Mouse (Mus musculus) testis, postnatal 10 days (tissue): Measurements from ENCODE around the gene Depdc1b.

Experiments
- DNase-seq: peaks from one replicate; pipeline ENCODE4 v3.0.0; 2021; ENCODE audit warnings: low spot score

The Depdc1b gene

DNA sequence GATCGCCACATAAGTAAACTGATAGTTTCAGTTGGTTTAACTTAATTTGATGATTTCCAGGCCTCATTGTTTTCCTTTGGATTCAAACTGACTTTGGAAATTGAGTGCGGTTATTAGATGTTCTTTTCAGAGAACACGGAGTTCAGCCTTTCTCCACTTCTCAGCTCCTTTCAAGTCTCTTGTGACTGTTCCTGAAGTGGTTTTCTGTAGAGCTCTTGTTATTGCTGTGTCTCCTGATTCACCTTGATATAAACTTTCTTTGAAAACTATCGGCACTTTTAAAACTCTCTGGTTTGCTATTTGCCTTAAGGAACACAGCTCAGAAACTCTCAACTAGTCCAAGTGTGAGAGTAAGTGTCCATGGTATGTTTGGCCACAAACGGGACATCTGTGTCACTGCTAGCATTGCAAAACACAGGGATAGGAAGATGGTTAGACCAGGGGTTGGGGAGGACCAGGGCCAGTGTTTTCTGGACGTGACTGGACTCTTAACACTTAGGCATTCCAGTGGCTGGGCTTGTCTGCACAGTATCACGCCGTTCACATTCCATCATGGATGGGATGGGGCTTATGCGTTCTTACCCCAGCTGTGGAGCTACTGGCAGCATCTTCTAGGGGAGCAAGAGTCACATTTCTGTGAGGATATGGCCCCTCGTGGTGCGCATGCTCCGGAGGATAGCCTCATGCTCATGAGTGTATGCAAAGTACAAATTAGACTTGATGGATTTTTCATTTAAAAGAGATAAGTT lies 38.8 kb downstream of the Depdc1b start:
- no peak for DNase-seq

DNA sequence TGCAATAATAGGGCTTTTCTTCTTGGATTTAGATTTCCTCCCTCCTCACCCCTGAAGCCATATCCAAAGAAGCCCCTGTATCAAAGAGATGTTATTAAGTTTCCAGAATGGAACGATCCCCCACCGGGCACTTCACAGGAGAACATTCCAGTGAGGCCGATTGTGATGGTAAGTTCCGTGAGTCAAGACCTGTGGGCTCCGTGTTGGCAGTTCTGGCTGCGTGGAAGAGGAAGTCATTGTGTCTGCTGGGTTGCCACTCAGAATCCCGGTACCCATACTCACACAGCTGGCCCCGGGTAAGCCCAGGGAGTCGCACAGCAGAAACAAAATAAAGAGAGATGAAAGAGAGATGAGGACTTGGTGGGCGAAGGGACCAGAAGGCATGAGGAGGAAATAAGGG lies 41.2 kb downstream of the Depdc1b start:
- no peak for DNase-seq

DNA sequence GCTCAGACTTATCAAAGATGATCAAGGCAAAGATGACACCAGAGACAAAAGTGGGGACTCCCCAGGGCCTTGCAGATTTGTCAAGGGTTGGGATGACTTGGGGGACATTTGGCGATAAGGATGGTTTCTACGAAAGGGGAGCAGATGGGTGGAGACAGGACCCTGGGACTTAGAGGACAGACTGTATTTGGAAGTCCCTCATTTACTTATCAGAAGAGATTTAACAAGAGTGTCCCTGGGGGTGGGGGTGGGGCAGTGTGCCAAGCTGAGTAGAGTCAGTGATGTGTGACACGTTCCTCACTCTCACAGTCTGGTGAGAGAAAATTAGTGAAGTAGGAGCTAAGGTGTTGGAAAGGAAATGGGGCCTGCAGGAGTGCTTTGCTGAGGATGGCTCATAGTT lies 42.1 kb downstream of the Depdc1b start:
- DNase-seq = no peak

DNA sequence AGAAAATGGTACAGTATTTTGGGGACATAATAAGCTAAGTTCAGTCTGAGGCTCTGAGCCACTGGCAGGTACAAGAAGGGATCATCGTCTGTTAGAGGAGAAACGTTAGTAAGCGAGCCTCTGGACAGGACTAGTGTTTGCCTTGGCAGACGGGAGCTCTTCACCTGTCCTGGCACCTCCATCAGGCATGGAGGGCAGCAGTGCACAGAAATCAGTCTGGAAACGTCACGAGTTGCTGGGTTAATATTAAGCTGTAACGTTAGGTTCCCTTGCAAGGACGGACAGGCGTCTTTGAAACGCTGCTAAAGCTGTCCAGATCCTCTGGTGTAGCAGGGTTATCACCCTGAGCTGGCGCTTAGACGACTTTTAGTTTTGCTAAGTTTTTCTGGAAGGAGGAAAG lies 51.4 kb downstream of the Depdc1b start:
- DNase-seq = no peak

DNA sequence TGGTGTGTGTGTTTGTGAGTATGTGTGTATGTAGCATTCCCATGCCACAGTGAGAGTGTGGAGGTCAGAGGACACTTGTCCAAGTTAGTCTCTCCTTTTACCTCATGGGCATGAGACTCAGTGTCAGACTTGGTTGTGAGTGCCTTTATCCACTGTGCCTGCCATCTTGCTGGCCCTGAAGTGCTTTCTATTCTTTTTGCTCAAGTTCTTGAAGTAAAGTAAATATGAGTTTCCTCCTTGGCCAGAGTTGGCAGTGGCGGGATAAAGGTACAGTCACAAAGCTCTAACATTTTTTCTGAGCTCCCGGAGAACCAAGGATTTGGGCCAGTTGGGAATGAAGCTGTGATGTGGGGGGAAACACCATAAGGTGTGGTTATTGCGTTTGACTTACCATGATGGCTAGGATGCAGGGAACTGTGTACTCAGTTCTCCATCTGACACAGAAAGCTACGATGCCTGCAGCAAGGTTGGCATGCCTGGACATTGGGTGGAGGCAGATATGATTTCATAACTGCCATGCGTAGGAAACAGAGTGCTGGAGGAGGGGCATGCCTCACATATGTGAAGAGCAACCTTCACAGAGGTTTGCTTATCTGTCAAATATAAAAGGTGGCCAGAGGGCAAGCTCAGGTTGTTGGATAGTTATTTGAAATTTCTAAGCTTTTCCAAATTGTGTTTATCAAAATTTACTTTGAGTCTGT lies 54.3 kb downstream of the Depdc1b start:
- DNase-seq = no peak

DNA sequence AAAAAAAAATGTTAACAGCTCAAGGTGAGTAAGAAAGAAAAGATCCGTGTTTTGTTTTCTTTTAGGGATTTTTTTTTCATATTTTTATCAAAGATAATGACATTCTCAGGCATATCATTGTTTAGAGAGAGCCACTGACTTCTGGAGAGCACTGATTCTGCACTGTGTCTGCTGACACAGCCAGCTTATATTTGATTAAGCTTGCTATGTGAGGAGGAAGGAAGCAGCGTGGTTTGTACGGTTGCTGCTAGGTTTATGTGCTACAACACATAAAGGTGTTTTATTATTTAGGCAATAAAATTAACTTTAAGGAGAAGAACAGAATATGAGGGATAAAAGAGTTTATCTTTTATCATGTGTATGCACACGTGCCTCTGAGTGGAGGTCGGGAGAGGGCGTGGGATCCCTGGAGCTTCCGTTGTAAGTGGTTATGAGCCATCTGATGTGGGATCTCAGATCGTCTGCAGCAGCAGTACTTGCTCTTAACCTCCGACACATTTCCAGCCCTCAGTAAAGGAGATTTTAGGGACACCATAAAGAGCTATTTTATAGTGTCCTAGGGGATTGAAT lies 55.3 kb downstream of the Depdc1b start:
- no peak for DNase-seq

DNA sequence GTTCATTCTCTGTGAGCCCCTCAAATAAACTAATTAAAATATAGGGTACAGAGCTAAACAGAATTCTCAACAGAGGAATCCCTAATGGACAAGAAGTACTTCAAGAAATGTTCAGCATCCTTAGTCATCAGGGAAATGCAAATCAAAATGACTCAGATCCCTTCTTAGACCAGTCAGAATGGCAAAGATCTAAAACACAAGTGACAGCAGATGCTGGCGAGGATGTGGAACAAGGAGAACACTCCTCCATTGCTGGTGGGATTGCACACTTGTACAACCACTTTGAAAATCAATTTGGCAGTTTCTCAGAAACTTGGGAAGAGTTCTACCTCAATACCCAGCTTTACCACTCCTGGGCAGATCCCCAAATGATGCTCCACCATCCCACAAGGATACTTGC lies 57.1 kb downstream of the Depdc1b start:
- DNase-seq = no peak

DNA sequence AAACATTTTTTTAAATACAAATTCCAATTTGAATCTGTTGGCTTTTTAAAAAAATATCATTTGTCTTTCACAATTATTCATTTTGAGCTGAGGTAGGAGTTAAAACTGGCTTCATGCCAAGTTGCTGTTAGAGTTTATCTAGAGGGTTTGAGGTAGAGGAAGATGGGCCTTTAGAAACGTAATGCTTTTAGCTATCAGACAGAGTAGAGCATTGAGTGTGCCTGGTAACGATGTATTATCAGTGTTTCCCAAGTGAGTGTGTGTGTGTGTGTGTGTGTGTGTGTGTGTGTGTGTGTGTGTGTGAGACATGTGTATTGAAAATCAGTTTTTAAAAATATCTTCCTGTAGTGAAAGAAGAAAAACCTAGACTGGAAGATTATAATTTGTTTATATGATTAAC lies 60.5 kb downstream of the Depdc1b start:
- DNase-seq = no peak

DNA sequence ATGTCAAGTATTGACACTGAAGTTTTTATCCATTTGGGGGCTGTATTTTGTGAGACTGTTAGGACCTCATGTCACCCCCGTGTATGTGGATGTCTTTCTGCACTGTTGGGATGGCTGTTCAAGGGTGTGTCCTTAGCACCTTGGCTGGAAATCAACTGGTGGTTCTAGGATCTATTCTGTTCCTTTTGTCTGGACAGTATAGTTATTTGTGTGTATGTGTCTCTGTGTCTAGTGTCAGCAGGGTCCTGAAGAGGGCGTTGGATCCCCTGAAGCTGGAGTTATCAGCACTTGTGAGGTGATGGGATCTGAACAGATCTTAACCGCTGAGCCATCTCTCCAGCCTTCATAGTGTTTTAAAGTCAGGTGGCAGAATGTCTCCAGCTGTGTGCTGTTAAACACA lies 65.0 kb downstream of the Depdc1b start:
- DNase-seq = no peak

DNA sequence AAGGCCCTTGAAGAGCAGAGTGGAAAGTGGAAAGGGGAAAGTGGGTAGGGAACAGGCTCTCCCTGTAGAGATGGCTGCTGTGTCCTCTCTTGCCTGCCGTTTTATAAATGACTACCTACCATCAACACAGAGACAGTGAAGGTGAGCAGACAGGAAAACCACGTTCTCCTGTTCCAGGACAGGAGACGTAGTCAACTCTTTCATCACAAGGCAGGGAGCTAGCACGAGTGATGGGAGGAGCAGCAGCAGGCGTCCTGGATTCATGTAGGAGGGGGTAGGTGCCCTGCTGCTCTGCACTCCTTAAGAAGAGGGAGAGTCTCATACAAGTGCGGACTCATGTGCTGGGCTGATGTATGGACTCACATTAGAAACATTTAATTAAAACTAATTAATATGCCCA lies 66.9 kb downstream of the Depdc1b start:
- no peak for DNase-seq

DNA sequence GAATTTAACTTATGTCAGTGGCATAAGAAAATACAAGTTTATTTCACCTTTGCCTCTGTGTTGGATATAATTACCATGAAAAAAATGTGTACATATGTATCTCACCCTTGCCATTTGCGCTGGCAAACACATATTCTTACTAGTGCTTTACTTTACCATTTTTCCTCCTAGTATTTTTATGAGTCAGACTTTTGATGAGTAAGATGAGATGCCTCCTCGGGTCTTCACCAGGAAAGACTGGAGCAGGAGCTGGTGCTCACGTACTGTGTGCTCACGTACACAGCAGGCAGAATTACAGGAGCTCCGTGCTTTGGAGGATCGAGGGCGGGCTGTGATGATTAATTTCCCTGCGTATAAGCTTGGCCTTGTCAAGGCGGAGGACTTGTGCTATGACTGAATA lies 69.9 kb downstream of the Depdc1b start:
- no peak for DNase-seq

DNA sequence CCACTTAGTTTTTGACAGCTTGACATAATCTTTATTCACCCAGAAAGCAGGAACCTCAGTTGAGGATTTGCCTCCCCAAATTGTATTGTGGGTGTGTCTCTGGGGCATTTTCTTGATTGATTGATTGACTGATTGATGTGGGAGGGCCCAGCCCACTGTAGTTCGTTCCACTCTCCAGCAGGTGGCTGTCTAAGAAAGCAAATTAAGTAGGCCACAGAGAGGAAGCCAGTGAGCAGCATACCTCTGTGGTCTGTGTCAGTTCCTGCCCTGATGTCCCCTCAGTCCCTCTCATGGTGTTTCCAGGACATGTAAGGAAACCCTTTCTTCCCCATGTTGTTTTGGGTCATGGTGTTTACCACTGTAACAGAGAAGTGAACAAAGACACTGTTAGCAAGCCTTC lies 74.4 kb downstream of the Depdc1b start:
- DNase-seq = peak; percentile 47

DNA sequence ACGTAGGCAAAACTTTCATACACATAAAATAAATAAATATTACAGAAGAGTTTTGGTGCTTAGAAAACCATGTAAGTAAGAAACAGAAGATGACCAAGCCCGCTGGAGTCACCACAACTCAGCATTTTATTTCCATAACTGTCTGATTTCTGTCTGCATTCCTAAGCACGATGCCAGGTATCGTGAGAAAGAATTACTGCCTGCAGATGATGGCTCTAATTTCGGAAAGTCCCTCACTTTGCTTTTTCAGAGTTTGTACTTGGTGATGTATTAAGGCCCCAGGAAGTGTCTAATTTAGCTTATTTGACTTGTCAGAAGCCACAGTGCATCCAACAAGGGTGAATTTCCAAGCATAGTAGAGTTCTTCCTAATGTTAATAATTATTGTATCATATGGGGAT lies 87.1 kb downstream of the Depdc1b start:
- DNase-seq = no peak

DNA sequence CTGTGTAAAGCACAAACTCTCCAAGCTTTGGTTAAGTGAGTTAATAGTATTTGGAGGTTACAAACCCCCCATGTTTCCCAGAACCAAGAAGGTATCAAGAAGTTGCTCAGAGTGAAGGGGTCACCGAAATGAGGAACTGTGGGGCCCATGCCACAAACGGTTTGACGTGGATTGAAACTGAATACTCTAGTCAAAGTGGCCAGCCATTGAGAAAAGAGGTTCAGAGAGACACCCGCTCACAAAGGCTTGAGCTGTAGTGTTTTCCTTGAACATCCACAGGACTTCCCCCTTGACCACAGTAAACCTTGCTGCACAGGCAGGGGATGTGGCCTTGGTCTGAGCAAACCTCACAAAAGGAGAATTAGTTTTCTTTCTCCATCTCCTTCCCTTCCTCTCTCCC lies 88.2 kb downstream of the Depdc1b start:
- no peak for DNase-seq

DNA sequence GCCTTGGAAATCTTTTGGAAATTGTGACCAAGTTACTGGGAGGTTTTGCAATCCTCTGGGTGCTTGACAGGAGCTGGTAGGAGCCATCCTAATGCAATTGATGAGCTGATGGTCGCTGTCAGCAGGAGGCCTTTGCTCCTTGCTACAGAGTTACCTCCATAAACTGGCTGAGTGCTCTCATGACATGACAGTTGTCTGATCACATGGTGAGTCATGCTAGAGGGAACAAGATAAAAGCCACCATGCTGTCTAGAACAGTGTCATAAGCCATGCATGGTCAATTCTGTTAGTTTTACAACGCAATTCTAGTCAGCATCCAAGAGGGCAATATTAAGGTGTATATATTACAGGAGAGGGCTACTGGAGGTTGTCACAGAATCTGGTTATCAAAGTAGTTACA lies 99.3 kb downstream of the Depdc1b start:
- DNase-seq = no peak

DNA sequence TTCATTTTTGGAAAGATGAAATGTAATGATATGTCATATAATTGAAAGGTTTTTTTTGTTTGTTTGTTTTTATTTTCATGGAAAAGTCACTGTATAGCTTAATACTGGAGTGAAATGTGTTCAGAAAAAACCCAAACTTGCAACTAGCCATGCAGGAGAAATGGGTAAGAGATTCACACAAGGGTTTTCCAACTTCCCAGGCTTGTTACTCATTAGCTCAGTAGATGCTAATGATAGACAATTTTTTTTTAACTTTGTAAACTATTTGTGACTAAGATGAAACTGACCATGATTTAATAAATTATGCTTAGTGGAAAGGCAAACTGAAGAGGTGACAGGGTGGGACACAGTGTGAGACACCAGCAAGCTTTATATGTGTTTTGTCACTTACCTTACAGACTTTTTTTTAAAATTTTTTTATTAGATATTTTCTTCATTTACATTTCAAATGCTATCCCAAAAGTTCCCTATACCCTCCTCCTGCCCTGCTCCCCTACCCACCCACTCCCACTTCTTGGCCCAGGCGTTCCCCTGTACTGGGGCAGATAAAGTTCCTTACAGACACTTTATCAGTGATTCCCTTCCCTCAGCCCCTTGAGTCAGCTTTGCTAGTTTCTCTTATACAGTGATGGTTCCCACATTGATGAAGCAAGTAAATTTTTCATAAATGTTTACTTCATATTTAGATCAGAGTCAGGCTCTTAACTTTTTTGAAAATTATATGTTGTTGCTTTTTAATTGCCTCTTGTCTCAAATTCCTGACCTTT lies 102.8 kb downstream of the Depdc1b start:
- DNase-seq = no peak

DNA sequence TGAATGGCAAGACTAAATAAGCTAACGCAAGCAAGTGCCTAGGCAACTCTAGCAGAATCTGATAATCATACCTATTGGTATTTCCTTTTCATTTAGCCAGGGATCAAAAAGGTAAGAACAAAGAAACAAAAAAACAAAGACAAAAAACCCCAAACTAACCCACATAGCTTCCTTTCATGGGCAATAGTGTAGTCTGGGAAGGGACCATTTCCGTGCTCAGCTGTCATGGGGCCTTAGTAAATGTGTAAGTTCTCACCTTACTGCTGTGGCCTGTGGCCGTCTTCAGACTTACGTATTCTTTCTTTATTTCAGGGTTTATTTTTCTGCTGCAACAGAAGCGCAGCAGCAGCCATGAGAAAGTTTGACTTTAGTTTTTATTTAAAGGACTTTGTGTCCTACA lies 110.2 kb downstream of the Depdc1b start:
- no peak for DNase-seq

DNA sequence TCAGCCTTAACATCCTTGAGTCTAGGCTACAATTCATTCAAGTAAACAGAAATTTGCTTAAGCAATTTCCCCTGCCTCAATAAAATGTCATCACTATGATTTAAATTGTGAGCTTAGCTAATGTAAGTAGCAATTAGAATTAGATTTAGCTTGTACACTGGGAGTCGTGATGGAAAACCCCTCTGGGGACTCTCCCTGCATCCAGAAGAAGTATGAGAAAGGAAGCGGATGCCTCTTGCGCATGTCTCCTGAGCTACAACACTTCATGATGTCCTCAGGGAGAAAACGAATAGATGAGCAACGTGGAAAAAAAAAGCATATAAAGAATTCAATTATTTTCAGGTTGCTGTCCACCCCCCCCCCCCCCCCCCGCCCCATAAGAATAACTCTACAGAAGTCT lies 112.7 kb downstream of the Depdc1b start:
- no peak for DNase-seq

DNA sequence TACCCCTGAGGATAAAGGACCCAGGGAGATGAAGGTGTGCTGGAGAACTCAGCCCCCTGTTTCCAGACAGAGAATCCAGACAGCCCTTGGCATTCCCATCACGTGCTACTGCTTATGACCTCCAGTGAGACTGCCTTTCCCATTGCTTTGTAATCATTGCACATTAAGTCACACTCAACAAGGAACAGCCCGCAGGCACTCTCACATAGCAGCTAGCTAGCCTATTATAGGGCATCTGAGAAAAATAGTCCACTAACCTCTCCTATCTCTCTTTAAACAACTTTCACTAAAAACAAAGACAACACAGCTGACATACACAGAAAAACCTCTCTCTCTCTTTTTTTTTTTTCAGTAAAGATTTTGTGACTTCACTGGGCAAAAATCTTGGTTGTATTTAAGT lies 113.5 kb downstream of the Depdc1b start:
- no peak for DNase-seq

DNA sequence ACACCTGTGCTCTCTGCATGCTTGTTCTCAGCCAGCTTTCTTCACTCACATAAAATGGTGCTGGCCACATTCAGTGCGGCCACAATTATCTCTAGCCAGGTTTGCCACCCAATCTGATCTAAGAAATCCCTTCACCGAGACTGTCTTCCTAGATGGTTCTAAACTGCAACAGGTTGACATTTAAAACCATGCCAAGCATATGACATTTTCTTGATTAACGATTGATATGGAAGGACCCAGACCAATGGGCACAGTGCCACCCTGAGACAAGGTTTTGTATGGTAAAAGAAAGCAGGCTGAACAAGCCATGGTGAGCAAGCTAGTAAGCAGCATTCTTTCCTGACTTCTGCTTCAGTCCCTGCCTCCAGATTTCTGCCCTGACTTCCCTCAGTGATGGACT lies 115.6 kb downstream of the Depdc1b start:
- DNase-seq = no peak

DNA sequence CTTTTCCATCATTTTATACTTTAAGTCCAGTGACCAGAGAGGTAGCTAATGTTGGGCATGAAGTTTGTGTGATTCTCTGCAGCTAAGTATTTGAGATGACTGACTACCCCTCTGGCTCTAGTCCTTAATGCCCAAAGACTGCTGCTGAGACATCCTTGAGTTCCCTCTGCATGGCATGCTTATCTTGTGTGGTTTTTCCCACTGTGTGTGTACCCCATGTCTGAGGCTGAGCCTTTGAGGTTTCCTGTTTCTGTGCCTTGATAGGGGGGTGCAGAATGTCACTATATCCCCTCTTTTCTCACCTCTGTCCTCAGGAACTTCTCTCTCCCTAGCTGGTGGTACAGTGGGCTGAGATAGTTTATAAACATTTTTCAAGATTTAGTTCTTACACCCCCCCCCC lies 119.6 kb downstream of the Depdc1b start:
- no peak for DNase-seq

DNA sequence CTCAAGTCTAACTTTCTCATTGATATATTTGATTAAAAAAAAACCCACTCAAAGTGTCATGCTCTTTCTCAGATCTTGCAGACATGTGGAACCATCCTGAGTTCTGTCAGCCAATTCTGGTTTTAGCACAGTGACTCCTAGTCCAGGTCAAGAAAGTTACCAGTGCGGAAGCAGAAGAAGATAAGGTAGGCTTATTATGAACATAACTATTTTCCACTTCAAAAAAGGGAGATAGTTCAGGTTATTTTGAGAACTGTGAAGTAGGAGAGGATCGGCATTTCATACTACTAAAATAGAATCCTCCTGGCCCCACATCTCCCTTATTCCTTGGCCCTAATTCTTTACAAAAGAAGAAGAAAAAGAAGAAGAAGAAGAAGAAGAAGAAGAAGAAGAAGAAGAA lies 121.3 kb downstream of the Depdc1b start:
- DNase-seq = no peak

DNA sequence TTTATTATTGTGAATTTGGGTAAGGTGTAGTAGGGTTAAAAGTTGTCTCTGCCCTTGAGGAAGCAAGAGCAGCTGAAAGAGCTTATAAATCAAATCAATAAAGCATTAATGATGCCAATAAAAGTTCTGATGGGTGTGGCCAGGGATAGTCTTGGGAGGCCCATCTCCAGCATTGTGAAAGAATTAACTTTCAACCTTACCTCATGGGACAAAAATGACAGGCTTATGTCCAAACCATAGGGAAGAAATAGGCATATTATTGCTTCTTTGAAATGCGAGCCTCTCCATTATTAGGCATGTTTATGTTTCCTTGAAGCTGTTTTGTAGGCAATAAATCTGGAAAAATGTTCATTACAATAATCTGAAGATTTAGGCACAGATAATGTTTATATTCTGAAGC lies 122.9 kb downstream of the Depdc1b start:
- DNase-seq = no peak
